Mouse (Mus musculus): ENCODE measurements at regions not wholly inside any gene's neighbourhood (a gene's known extent, or its start where the extent isn't known, plus 50 kb on each side); places are given as distances from the start of the nearest gene placed in this dataset.

DNA sequence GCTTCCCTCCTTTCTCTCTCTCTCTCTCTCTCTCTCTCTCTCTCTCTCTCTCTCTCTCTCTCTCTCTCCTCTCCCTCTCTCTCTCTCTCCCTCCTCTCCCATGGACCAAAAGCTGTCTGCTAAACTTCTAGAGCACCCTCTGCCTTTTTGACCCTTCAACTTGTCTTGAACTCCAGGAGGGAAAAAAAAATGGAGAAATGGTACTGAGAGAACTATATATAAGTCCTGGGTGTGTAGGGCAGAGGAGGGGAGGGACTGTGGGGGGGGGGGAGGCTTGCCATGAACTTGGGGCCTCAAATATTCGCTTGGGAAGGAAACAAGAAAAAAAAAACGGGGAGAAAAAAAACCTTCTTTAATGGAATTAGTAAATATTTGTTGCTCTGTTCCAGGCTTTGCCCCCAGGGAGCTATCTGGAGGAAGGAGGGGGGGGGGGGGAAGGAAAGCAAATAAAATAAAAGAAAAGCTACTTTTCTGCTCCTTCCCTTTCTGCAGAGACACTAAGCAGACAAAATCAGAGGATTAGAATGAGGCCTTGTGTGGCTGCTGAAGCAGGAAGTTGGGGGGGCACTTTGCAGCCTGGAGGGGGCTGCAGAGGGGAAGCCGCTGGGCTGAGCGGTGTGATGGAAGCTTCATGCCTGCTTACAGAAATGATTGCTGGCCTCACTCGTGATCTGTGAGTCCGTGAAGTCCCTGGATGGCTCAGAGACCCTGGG is 270.1 kb upstream of the Tbx3 start:
- Histone ChIP-seq H3K27ac (ENCODE audit: insufficient read depth, low read depth, low read length) (no peak overlapping the region), H3K4me1 (ENCODE audit: control insufficient read depth, insufficient read depth, low read length) (0 out of 2 replicates have a peak, but pooled peaks cover 2% of the 10 kb centered on the region), H3K4me3 (ENCODE audit: insufficient read depth, low read depth, low read length) (no peak overlapping the region)
- no peak for TF ChIP-seq CTCF (IDR thresholded peaks at IDR 0.05; ENCODE audit: insufficient read depth, low read depth, low read length)
- no peak for TF ChIP-seq POLR2A (IDR thresholded peaks at IDR 0.05; ENCODE audit: insufficient read depth, low read depth, low read length)
- 53% methylated on average over 6 of the region's 6 CpGs for WGBS

DNA sequence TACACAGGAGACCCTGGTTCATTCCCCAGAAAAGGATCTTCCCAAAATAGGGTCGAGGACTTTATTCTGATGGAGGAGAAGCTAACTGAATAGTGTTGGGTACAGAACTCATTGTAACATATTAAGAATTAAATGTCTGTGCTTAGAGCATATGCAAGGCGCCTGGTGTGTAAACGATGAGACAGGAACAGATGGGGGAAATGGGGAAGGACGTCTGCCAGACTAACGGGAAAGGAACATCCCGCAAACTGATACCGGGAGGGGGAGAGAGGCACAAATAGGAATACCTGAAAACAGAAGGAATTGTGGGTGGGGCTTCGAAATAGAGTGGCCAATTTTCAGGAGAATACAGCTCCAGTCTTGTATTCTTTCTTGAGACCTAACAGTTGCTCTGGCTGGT is 268.6 kb upstream of the Tbx3 start:
- 0 out of 2 replicates have a peak, but pooled peaks cover 2% of the 10 kb centered on the region for H3K4me1 ChIP-seq (ENCODE audit: control insufficient read depth, insufficient read depth, low read length)
- no peak overlapping the region for H3K4me3 ChIP-seq (ENCODE audit: insufficient read depth, low read depth, low read length)
- TF ChIP-seq CTCF (IDR thresholded peaks at IDR 0.05; ENCODE audit: insufficient read depth, low read depth, low read length) = no peak
- 81% methylated on average over 8 of the region's 8 CpGs for WGBS
- H3K27ac ChIP-seq (ENCODE audit: insufficient read depth, low read depth, low read length) = no peak overlapping the region

DNA sequence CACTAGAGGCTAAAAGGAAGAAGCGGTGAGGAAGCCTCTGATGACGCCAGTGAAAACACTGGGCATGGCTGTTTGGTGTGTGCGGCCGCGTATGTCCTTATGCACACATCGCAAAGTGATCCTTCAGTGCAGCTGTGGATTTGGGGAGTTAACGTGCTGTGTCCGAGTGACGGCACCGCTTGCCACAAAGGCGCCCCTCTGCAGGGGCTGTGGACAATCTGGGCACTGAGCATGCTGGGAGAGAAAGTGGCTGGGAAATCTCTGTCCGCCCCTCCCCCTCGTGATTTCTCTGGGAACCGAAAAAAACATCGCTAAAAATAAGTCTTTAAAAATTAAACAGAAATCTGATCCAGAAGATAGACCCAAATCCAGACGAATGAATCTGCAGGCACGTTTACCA is 267.8 kb upstream of the Tbx3 start:
- WGBS = 74% methylated on average over 17 of the region's 17 CpGs
- TF ChIP-seq CTCF (IDR thresholded peaks at IDR 0.05; ENCODE audit: insufficient read depth, low read depth, low read length) (no peak), POLR2A (IDR thresholded peaks at IDR 0.05; ENCODE audit: insufficient read depth, low read depth, low read length) (no peak)
- H3K27ac ChIP-seq (ENCODE audit: insufficient read depth, low read depth, low read length) = no peak overlapping the region
- no peak overlapping the region for H3K4me3 ChIP-seq (ENCODE audit: insufficient read depth, low read depth, low read length)
- H3K4me1 ChIP-seq (ENCODE audit: control insufficient read depth, insufficient read depth, low read length) = 0 out of 2 replicates have a peak, but pooled peaks cover 2% of the 10 kb centered on the region

DNA sequence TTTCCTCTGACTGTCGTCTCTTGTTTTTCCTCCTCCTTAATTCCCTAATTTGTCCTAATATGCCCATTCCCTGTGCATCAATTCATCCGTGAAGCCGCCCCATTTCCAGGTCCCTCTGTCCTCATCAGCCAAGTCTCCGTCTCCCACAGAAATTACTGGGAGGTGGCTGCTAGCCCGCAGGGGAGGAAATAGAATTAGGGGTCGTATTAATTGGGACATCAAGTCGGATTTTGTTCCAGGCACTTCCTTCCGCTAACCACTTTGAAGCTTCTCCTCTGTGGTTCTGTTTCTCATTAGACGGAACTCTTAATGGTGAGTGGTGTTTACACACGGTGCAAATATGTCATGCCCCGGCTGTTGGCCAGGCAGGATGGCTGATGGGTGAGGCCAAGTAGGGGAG is 259.5 kb upstream of the Tbx3 start:
- Histone ChIP-seq H3K4me1 (ENCODE audit: control insufficient read depth, insufficient read depth, low read length) (no peaks in the 10 kb centered on the region), H3K4me3 (ENCODE audit: insufficient read depth, low read depth, low read length) (no peak overlapping the region), H3K27ac (ENCODE audit: insufficient read depth, low read depth, low read length) (no peak overlapping the region)
- WGBS = 28% methylated on average over 11 of the region's 11 CpGs
- no peak for TF ChIP-seq POLR2A (IDR thresholded peaks at IDR 0.05; ENCODE audit: insufficient read depth, low read depth, low read length)
- no peak for TF ChIP-seq CTCF (IDR thresholded peaks at IDR 0.05; ENCODE audit: insufficient read depth, low read depth, low read length)

DNA sequence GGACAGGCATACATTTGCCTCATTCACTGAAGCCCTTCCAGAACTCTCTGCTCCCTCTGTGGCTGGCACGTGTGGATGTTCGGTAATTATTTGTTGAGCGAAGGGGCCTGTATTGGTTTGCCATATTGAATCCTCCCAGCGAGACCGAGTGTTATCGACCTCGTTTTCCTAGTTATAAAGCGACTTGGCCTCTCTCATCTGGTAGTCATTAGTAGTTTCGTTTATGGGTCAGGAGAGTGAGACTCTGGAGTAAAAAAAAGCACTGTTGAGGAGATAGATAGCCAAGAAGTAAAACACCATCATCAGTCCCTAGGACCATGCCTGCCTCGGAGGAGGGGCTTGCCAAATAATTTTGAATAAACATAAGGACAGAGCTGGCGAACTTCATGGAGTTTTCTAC is 254.6 kb upstream of the Tbx3 start:
- no peak overlapping the region for H3K4me3 ChIP-seq (ENCODE audit: insufficient read depth, low read depth, low read length)
- 73% methylated on average over 11 of the region's 11 CpGs for WGBS
- no peak for TF ChIP-seq POLR2A (IDR thresholded peaks at IDR 0.05; ENCODE audit: insufficient read depth, low read depth, low read length)
- TF ChIP-seq CTCF (IDR thresholded peaks at IDR 0.05; ENCODE audit: insufficient read depth, low read depth, low read length) = no peak
- no peak overlapping the region for H3K27ac ChIP-seq (ENCODE audit: insufficient read depth, low read depth, low read length)
- no peaks in the 10 kb centered on the region for H3K4me1 ChIP-seq (ENCODE audit: control insufficient read depth, insufficient read depth, low read length)

DNA sequence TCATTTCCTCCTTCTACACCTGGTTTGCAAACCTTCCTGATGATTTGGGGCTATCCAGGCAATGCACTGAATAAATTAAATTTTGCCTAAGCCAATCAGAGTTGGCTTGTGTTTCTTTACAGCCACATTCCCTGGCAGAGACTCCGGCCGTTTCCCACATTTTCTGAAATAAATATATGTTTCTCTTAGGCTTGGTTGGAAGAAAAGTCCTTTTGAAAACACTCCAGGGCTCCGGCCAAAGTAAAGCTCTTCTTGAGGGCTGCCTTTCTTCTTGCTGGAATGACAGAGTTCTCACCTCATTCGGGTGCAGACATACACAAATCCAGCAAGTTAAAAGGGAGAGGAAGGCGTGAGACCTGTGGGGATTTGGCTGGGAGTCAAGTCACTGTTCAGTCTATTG is 252.0 kb upstream of the Tbx3 start:
- no peak overlapping the region for H3K27ac ChIP-seq (ENCODE audit: insufficient read depth, low read depth, low read length)
- TF ChIP-seq POLR2A (IDR thresholded peaks at IDR 0.05; ENCODE audit: insufficient read depth, low read depth, low read length) = no peak
- no peak for TF ChIP-seq CTCF (IDR thresholded peaks at IDR 0.05; ENCODE audit: insufficient read depth, low read depth, low read length)

DNA sequence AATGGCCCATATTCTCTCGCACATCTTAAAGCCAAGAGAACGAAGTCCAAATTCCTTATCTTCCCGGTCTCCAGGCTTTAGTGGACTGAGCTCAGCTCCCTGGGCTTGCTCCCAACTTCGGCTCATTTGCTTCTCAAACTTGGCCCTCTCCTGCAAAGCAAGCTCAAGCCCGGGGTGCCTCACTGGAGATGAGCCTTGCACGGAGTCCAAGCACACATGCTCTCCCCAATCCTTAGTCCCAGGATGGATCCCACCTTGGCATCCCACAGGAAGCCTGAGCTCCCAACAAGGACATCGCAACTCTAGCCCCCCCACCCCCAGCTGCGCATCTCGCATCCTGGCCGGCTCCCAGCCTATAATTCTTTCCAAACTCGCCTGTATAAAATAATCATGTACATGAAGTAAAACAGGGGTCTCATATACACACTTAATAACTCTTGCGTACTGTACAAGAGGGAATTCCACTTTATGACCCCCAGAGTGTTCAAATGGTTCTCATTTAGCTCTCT is 242.9 kb upstream of the Tbx3 start:
- Histone ChIP-seq H3K4me3 (ENCODE audit: insufficient read depth, low read depth, low read length) (no peak overlapping the region), H3K27ac (ENCODE audit: insufficient read depth, low read depth, low read length) (no peak overlapping the region), H3K4me1 (ENCODE audit: control insufficient read depth, insufficient read depth, low read length) (no peaks in the 10 kb centered on the region)
- 75% methylated on average over 12 of the region's 12 CpGs for WGBS
- TF ChIP-seq POLR2A (IDR thresholded peaks at IDR 0.05; ENCODE audit: insufficient read depth, low read depth, low read length) (no peak), CTCF (IDR thresholded peaks at IDR 0.05; ENCODE audit: insufficient read depth, low read depth, low read length) (no peak)

More for the DNA sequence above, 252.0 kb upstream of the Tbx3 start:
- Histone ChIP-seq H3K4me1 (ENCODE audit: control insufficient read depth, insufficient read depth, low read length) (no peaks in the 10 kb centered on the region), H3K4me3 (ENCODE audit: insufficient read depth, low read depth, low read length) (no peak overlapping the region)
- WGBS = 55% methylated on average over 5 of the region's 5 CpGs

DNA sequence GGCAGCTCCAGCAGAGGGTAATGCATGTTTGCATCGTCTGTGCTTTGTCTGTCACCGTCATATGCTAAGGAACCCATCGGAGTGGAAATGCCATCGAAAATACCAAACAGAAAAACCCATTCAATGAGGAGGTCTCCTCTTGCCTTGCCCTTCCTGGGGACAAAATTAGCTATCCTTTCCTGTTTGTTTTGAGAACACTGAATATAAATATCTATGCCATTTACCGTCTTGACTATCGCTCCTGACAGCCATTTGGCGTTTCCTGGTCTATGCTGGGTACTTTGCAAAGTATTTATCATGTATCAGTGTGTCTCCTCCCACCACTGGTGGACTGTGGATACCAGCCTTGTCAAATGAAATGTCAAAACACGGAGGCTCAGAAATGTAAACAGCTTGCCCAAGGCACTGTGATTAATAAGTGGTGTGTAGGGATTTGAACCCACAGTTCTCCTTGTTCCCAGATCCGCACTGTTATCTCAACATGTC is 239.2 kb upstream of the Tbx3 start:
- Histone ChIP-seq H3K4me3 (ENCODE audit: insufficient read depth, low read depth, low read length) (no peak overlapping the region), H3K4me1 (ENCODE audit: control insufficient read depth, insufficient read depth, low read length) (no peaks in the 10 kb centered on the region), H3K27ac (ENCODE audit: insufficient read depth, low read depth, low read length) (no peak overlapping the region)
- 87% methylated on average over 9 of the region's 9 CpGs for WGBS
- TF ChIP-seq POLR2A (IDR thresholded peaks at IDR 0.05; ENCODE audit: insufficient read depth, low read depth, low read length) = no peak
- no peak for TF ChIP-seq CTCF (IDR thresholded peaks at IDR 0.05; ENCODE audit: insufficient read depth, low read depth, low read length)

DNA sequence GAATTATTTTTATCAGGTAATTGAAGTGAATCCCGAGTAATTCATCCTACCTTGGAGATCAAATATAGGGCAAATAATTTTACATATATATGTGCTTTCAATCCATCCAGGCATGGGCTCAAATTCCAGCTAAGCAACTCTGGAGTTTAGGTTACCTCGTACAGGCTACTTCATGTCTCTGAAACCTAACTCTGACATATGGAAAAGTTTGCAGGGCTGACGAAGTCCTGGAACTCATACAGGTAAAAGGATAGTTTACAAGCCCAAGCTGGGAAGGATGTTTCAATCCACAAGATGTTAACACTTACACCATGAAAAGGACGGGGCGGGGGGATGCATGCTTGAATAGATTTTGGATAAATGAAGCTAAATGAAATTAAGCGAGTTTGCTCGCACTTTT is 235.9 kb upstream of the Tbx3 start:
- TF ChIP-seq POLR2A (IDR thresholded peaks at IDR 0.05; ENCODE audit: insufficient read depth, low read depth, low read length) = no peak
- no peak for TF ChIP-seq CTCF (IDR thresholded peaks at IDR 0.05; ENCODE audit: insufficient read depth, low read depth, low read length)
- 48% methylated on average over 7 of the region's 7 CpGs for WGBS
- Histone ChIP-seq H3K27ac (ENCODE audit: insufficient read depth, low read depth, low read length) (no peak overlapping the region), H3K4me1 (ENCODE audit: control insufficient read depth, insufficient read depth, low read length) (no peaks in the 10 kb centered on the region), H3K4me3 (ENCODE audit: insufficient read depth, low read depth, low read length) (no peak overlapping the region)
